Mouse (Mus musculus) embryonic fibroblast, embryonic 13.5 days (primary cell): Measurements from ENCODE around the gene Cyp4f39.

Experiments
- CTCF ChIP-seq: IDR thresholded peaks from 2 replicates; pipeline ENCODE4 v1.5.1; 2011; ENCODE audit warnings: mild to moderate bottlenecking, control low read depth, low read length, moderate library complexity, borderline replicate concordance; ENCODE audit not compliant: insufficient read depth
- POLR2A ChIP-seq: IDR thresholded peaks from 2 replicates; pipeline ENCODE4 v1.6.1; 2011; ENCODE audit warnings: low read depth, mild to moderate bottlenecking, control low read depth, low read length, moderate library complexity

DNA sequence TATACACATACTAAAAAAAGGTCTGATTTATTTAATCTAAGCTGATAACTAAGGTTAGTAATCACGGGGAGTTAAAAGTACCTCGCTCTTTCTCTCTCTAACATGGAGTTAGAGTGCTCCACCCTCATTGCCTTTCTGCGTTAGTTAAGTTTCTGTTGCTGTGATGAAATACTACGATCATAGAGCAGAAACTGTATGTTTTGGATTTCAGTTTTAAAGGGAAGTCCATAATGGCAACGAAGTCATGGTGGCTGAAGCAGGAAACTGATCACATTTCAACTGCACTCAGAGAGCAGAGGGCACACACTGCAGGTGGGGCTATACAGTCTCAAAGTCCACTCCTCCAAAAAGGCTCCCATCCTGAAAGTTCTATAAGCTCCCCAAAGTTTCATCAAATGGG lies 70.3 kb downstream of the Cyp4f39 start:
- no peak for TF ChIP-seq CTCF
- no peak for TF ChIP-seq POLR2A
